Comparison of ENCODE assay signal across 19 mouse cellular contexts in the genomic region with DNA sequence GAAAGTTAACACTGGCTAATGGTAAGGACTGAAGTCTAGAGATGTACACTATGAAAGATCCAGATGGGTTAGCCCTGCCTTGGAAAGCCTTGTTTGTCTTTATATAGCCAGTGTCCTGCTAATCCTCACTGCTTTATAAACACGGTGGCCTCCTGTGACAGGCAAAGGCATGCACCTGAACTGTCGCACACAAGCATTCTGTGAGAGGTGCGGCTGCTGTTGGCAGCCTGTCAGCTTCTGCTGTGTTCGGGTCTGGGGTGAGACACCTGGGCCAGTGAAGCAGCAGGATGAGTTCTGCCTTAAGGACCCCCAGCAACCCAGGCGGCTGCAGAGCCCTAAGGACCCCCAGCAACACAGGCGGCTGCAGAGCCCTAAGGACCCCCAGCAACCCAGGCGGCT.
A peak's percentile ranks its signal among the peaks of the same experiment; 100 is the strongest.
DNase-seq lines count a peak whose midpoint lies in the region; ATAC-seq and TF ChIP-seq lines count a peak whose summit lies in the region.
"Had no signal": no experiment of that assay in that cellular context is flagged by ENCODE, and none has a peak within 500 bp of the region (broad histone marks: within the 10 kb centered on the region; RNA-seq: fewer than 3 reads in every experiment).

No protein-coding gene starts in this region.

- H3K9ac ChIP-seq in heart, embryonic 16.5 days (ENCODE audit: low read length) = no peak overlapping the region
- H3K9ac ChIP-seq in heart, embryonic 11.5 days (ENCODE audit: low read depth, low read length) = no peak overlapping the region
- H3K9ac ChIP-seq: limb, embryonic 12.5 days; liver, embryonic 15.5 days; lung, embryonic 15.5 days had no signal

- H3K9me3 ChIP-seq in heart, embryonic 10.5 days = no peaks in the 10 kb centered on the region
- H3K9me3 ChIP-seq in heart, embryonic 16.5 days (replicated peaks; ENCODE audit: control insufficient read depth, low read length) = no peaks in the 10 kb centered on the region
- no peaks in the 10 kb centered on the region for H3K9me3 ChIP-seq in heart, embryonic 11.5 days (replicated peaks; ENCODE audit: control insufficient read depth, low read length)
- H3K9me3 ChIP-seq: limb, embryonic 12.5 days; liver, embryonic 15.5 days; lung, embryonic 15.5 days had no signal

- H3K4me1 ChIP-seq in heart, embryonic 10.5 days = peaks cover 48% of the 10 kb centered on the region
- peaks cover 19% of the 10 kb centered on the region for H3K4me1 ChIP-seq in heart, embryonic 16.5 days (ENCODE audit: control insufficient read depth, insufficient read depth, low read length)
- H3K4me1 ChIP-seq in heart, embryonic 11.5 days (ENCODE audit: control insufficient read depth, insufficient read depth, low read length) = peaks cover 34% of the 10 kb centered on the region
- H3K4me1 ChIP-seq: liver, embryonic 15.5 days had no signal

- H3K36me3 ChIP-seq in heart, embryonic 10.5 days = no peaks in the 10 kb centered on the region; the same call in 1 of the 2 replicates
- H3K36me3 ChIP-seq in heart, embryonic 16.5 days (ENCODE audit: control insufficient read depth, insufficient read depth) = no peaks in the 10 kb centered on the region
- H3K36me3 ChIP-seq in heart, embryonic 11.5 days (ENCODE audit: control insufficient read depth, insufficient read depth, low read length) = no peaks in the 10 kb centered on the region
- H3K36me3 ChIP-seq: liver, embryonic 15.5 days; lung, embryonic 15.5 days had no signal

- peak overlapping the region; percentile 48; the same call in 1 of the 2 replicates for H3K27ac ChIP-seq in heart, embryonic 10.5 days
- peak overlapping the region; percentile 62 for H3K27ac ChIP-seq in heart, embryonic 16.5 days (ENCODE audit: low read length)
- H3K27ac ChIP-seq in heart, embryonic 11.5 days (ENCODE audit: low read depth, low read length) = no peak overlapping the region
- peak overlapping the region; percentile 12; the same call in 1 of the 2 replicates for H3K27ac ChIP-seq in layer of hippocampus, adult 2 months
- H3K27ac ChIP-seq: limb, embryonic 12.5 days; liver, embryonic 15.5 days; lung, embryonic 15.5 days had no signal

- 67% methylated on average over 7 of the region's 7 CpGs for WGBS in heart, embryonic 10.5 days
- 67% methylated on average over 7 of the region's 7 CpGs for WGBS in heart, embryonic 16.5 days
- WGBS in heart, embryonic 11.5 days (ENCODE audit: insufficient replicate concordance) = 65% methylated on average over 7 of the region's 7 CpGs

- no peak for TF ChIP-seq CTCF in layer of hippocampus, adult 2 months (conservative IDR thresholded peaks at IDR 0.05)

- DNase-seq in heart, embryonic 10.5 days (ENCODE audit: low spot score) = no peak
- DNase-seq in heart, adult 9 months (ENCODE audit: low spot score in 2 of 2) = no peak
- DNase-seq in layer of hippocampus, adult 2 months (ENCODE audit: low spot score in 2 of 2) = no peak
- DNase-seq in layer of hippocampus, adult 9-10 months (ENCODE audit: low spot score) = no peak
- no peak for DNase-seq in ovary, postnatal 10 days (ENCODE audit: low spot score)
- DNase-seq: adrenal gland, postnatal 10 days; kidney, adult 8-10 months; kidney, postnatal 4 days; lung, postnatal 36 days; spleen, adult 18-20 months; thymus, postnatal 14 days had no signal

- no peak for ATAC-seq in heart, embryonic 16.5 days (replicated peaks; ENCODE audit: extremely low read depth, insufficient read depth, low FRiP score)
- no peak for ATAC-seq in heart, embryonic 11.5 days (replicated peaks; ENCODE audit: insufficient number of reproducible peaks, low FRiP score, low TSS enrichment)
- ATAC-seq: intestine, embryonic 16.5 days; Patski had no signal

- no peak overlapping the region for H3K4me3 ChIP-seq in heart, embryonic 10.5 days
- H3K4me3 ChIP-seq in heart, embryonic 16.5 days (ENCODE audit: low read length) = no peak overlapping the region
- no peak overlapping the region for H3K4me3 ChIP-seq in heart, embryonic 11.5 days (ENCODE audit: low read depth, low read length)
- H3K4me3 ChIP-seq in layer of hippocampus, adult 2 months = no peak overlapping the region
- H3K4me3 ChIP-seq: limb, embryonic 12.5 days; liver, embryonic 15.5 days; lung, embryonic 15.5 days had no signal

- H3K4me2 ChIP-seq in heart, embryonic 16.5 days (ENCODE audit: low read depth, low read length) = no peak overlapping the region
- no peak overlapping the region for H3K4me2 ChIP-seq in heart, embryonic 11.5 days
- H3K4me2 ChIP-seq: limb, embryonic 12.5 days; liver, embryonic 15.5 days; lung, embryonic 15.5 days; midbrain, embryonic 11.5 days had no signal

- H3K27me3 ChIP-seq in heart, embryonic 10.5 days (ENCODE audit: insufficient read depth, poor library complexity, severe bottlenecking) = no peaks in the 10 kb centered on the region
- no peaks in the 10 kb centered on the region for H3K27me3 ChIP-seq in heart, embryonic 16.5 days (ENCODE audit: control insufficient read depth, insufficient read depth, low read length)
- H3K27me3 ChIP-seq in heart, embryonic 11.5 days (ENCODE audit: control insufficient read depth, insufficient read depth, low read length) = no peaks in the 10 kb centered on the region
- H3K27me3 ChIP-seq: limb, embryonic 12.5 days; liver, embryonic 15.5 days; lung, embryonic 15.5 days; Patski had no signal
